Mouse (Mus musculus): ENCODE data around the gene 5830473C10Rik. TPM values are rescaled to one million over a fixed set of nuclear protein-coding genes. Genes with fewer than 3 reads are reported as not detected.
"Not testable (repeated sequence)": the region's sequence is repeated elsewhere in the genome, so short reads cannot be mapped to it uniquely, and the experiment has no call there.

Gene 5830473C10Rik
- total RNA-seq, 2 experiments from 2014 or later: 0.14 to 0.18 TPM

DNA sequence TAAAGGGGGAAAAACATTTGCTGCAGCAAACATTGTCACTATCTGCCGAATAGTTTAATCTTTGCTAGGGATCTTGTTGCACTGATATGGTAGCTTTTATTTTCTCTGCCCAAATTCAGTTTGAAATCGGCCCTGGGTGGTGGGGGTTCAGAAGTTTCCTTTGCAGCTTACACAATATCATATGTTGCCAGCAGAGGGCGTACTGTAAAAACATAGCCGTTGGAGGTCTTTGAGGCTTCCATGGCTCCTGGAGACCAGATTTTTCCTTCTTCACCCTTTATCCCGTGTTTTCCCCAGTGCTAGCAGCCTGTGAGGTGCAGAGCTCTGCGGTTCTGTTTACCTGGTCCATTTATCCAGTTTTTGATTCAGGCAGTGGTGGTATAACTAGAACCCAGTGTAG is 40.6 kb downstream of the 5830473C10Rik start:
- peak; percentile 70 for TF ChIP-seq CTCF (IDR thresholded peaks at IDR 0.05)
- Histone ChIP-seq H3K27ac (no peak overlapping the region), H3K4me3 (no peak overlapping the region)
- intact Hi-C loops (cut with DNase I): loop anchor here (1.0 to 10.0 kb wide), 2 partner anchors 51 to 303 kb away; partner anchors contain the start of gene Cxcl2
- peak; percentile 22 to 50 for DNase-seq (ENCODE audit: extremely low spot score in 1 of 2, low spot score in 2 of 2)

DNA sequence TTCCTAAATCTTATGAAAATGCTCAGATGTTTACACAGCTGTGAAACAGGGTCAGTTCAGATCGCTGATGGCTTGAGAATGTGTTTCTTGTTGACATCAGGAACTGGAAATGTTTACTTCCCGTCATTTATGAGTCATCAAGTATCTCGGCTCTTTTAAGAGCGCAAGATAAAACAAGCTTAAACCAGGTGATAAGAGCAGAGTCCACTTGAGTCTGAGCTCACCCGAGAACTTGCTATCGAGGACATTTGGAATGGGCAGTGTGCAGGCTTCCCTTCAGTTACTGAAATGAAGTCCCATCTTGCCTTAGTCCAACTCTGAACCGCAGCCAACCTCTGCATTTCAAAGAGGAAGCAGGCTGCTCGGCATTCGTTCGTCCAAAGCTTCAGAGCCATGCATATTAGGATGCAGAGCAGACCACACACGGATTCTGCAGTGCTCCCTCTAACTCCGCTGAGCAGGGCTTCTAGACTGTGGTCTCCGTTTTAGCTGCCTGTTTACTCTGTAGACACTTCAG is 42.6 kb downstream of the 5830473C10Rik start:
- H3K27ac ChIP-seq: peak overlapping the region; percentile 21; the same call in 1 of the 2 replicates
- H3K4me3 ChIP-seq: no peak overlapping the region
- no peak for TF ChIP-seq CTCF (IDR thresholded peaks at IDR 0.05)
- no peak for DNase-seq (ENCODE audit: extremely low spot score in 1 of 2, low spot score in 2 of 2)
- intact Hi-C loops (cut with DNase I): loop anchor here (10.0 kb wide), 1 partner anchor 301 kb away; the partner anchor contains the start of gene Cxcl2

DNA sequence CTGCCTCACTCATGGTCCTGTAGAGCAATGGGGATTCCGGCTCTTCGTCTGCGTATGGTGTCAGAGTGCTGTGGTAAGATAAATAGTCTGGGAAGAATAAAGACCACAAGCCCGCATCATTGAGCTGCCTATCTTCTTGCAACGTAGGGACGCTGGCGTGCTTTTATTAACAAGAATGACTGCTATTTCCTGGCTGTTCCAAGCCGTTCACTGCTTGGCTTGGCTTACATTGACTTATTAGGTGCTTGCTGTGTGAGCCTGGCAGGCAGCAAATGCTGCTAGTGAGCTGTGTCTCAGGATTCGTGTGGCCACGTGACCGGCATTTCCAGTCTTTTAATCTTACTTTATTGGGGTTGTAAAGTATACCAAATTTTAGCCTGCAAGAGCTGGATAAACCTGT is 48.0 kb downstream of the 5830473C10Rik start:
- no peak for TF ChIP-seq CTCF (IDR thresholded peaks at IDR 0.05)
- intact Hi-C loops (cut with DNase I): loop anchor here (10.0 kb wide), 1 partner anchor 296 kb away; the partner anchor contains the start of gene Cxcl2
- no peak overlapping the region for H3K27ac ChIP-seq
- DNase-seq (ENCODE audit: extremely low spot score in 1 of 2, low spot score in 2 of 2): no peak
- H3K4me3 ChIP-seq: no peak overlapping the region

DNA sequence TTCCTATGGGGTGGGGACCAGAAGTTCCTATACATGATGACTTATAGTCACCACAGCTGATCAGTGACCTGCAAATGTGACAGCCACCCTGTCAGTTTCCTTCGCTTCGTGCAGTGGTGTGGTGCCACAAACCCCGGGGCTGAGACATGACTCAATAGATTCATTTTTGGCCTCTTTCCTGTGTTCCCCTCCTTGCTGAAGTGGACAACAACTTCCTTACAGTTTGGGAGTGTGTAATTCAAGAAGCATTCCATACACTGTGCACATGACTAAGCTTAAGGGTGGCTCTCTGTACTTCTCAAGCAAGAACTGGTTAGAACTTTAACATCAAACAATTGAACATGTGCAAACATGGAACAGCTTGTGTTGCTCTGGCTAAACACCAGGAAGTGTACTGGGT is 50.5 kb downstream of the 5830473C10Rik start:
- no peak for TF ChIP-seq CTCF (IDR thresholded peaks at IDR 0.05)
- H3K4me3 ChIP-seq: no peak overlapping the region
- intact Hi-C loops (cut with DNase I): no loop called here
- H3K27ac ChIP-seq: no peak overlapping the region
- no peak for DNase-seq (ENCODE audit: extremely low spot score in 1 of 2, low spot score in 2 of 2)

- H3K27ac ChIP-seq: no peak overlapping the region
- TF ChIP-seq CTCF (IDR thresholded peaks at IDR 0.05): no peak; the same call in 1 of the 2 replicates
- no peak overlapping the region for H3K4me3 ChIP-seq
- no peak for DNase-seq (ENCODE audit: extremely low spot score in 1 of 2, low spot score in 2 of 2)
- intact Hi-C loops (cut with DNase I): no loop called here
These were observed 51.2 kb downstream of the 5830473C10Rik start for GRCm38 (mm10) chr5:90611996-90612611.

- DNase-seq (ENCODE audit: extremely low spot score in 1 of 2, low spot score in 2 of 2); intact Hi-C loops (cut with DNase I); H3K27ac ChIP-seq; H3K4me3 ChIP-seq: not testable (repeated sequence)
These were observed 51.8 kb downstream of the 5830473C10Rik start for GRCm38 (mm10) chr5:90612751-90613150.

- no peak for DNase-seq (ENCODE audit: extremely low spot score in 1 of 2, low spot score in 2 of 2)
- intact Hi-C loops (cut with DNase I): no loop called here
- H3K27ac ChIP-seq: no peak overlapping the region
- H3K4me3 ChIP-seq: no peak overlapping the region
- no peak for TF ChIP-seq CTCF (IDR thresholded peaks at IDR 0.05)
These were observed 57.0 kb downstream of the 5830473C10Rik start for GRCm38 (mm10) chr5:90617859-90618258.

GRCm38 (mm10) chr5:90621316-90621715 is 60.4 kb downstream of the 5830473C10Rik start:
- Histone ChIP-seq H3K4me3 (no peak overlapping the region), H3K27ac (no peak overlapping the region; the same call in 1 of the 2 replicates)
- no peak for DNase-seq (ENCODE audit: extremely low spot score in 1 of 2, low spot score in 2 of 2)
- intact Hi-C loops (cut with DNase I): no loop called here
- no peak for TF ChIP-seq CTCF (IDR thresholded peaks at IDR 0.05)

- TF ChIP-seq CTCF (IDR thresholded peaks at IDR 0.05): no peak
- DNase-seq (ENCODE audit: extremely low spot score in 1 of 2, low spot score in 2 of 2): no peak
- no peak overlapping the region; the same call in 1 of the 2 replicates for H3K27ac ChIP-seq
- intact Hi-C loops (cut with DNase I): no loop called here
- no peak overlapping the region for H3K4me3 ChIP-seq
These were observed 60.8 kb downstream of the 5830473C10Rik start for GRCm38 (mm10) chr5:90621726-90622125.

DNA sequence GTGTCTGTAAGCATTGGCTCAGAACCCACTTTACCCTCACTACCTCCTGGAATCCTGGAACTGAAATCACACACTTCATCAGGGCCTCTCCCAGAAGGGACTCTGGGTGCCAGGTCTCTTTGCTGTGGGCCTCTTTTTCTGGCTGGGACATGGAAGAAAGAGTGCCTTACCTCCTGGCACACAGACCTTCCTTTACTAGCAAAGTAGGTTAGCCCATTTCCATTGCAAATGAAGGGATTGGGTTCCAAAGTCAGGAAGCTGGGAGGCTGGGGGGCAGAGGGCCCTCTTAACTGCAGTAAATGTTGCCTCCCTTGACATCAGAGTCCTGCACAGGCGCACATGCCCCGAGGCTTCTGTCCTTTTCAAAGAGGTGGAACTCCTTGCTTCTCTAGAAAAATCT is 62.3 kb downstream of the 5830473C10Rik start:
- no peak overlapping the region for H3K27ac ChIP-seq
- no peak overlapping the region for H3K4me3 ChIP-seq
- DNase-seq (ENCODE audit: extremely low spot score in 1 of 2, low spot score in 2 of 2): no peak
- intact Hi-C loops (cut with DNase I): no loop called here
- no peak for TF ChIP-seq CTCF (IDR thresholded peaks at IDR 0.05)

- intact Hi-C loops (cut with DNase I): no loop called here
- TF ChIP-seq CTCF (IDR thresholded peaks at IDR 0.05): no peak
- Histone ChIP-seq H3K27ac (no peak overlapping the region), H3K4me3 (no peak overlapping the region)
- DNase-seq (ENCODE audit: extremely low spot score in 1 of 2, low spot score in 2 of 2): no peak
These were observed 64.0 kb downstream of the 5830473C10Rik start for GRCm38 (mm10) chr5:90624708-90625425.

DNA sequence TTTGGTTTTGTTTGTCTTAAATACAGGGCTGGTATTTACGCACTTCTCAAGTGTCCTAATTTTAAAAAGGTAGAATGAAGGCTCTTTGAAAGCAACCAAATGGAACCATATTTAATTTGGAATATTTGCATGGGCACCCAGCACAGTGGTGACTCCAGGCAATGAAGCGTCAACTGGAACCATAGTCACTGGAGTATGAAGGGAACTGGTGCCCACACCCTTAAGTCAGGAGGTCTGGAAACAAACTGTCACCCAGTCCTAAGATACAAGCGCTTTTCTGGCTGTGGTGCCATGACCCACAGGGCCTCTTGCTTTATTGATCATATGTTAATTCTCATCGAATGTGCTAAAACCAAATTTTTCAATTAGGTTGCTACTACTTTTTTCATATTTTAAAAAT is 66.5 kb downstream of the 5830473C10Rik start:
- H3K27ac ChIP-seq: no peak overlapping the region
- DNase-seq (ENCODE audit: extremely low spot score in 1 of 2, low spot score in 2 of 2): no peak
- TF ChIP-seq CTCF (IDR thresholded peaks at IDR 0.05): no peak
- intact Hi-C loops (cut with DNase I): no loop called here
- H3K4me3 ChIP-seq: no peak overlapping the region

Measured in left cerebral cortex, adult 2 months (tissue).